Mouse (Mus musculus): ENCODE data around the gene Ptpn11.
A peak's percentile ranks its signal among the peaks of the same experiment; 100 is the strongest.

The Ptpn11 gene

GRCm38 (mm10) chr5:121172835-121173234 lies 18.4 kb downstream of the Ptpn11 start:
- DNase-seq: peak in 1 of 2 experiments; percentile 21

- no peak for DNase-seq
These were observed 21.6 kb downstream of the Ptpn11 start for GRCm38 (mm10) chr5:121169588-121169987.

GRCm38 (mm10) chr5:121166884-121167283 lies 24.3 kb downstream of the Ptpn11 start:
- no peak for DNase-seq

- DNase-seq: no peak
These were observed 28.3 kb downstream of the Ptpn11 start for GRCm38 (mm10) chr5:121162923-121163322.

DNA sequence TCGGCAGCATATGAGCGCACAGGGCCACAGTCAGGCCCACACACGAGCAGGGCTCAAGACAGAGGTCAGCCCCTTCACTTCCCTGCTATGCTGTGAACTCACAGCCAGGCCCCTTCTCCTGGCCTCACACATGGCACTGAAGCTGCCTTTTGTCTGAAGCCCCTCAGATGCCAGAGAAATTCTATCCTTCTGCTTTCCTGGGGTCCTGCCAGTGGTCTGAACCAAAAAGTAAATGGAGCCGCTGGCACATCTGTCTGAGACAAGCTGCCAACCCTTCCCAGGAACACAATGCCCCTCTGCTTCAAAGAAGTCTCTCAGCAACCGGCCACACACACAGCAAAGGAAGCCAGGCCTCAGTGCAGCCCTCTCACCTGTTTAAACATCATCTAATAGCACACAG lies 28.9 kb downstream of the Ptpn11 start:
- DNase-seq: no peak

- no peak for DNase-seq
These were observed 32.2 kb downstream of the Ptpn11 start for GRCm38 (mm10) chr5:121158966-121159365.

DNA sequence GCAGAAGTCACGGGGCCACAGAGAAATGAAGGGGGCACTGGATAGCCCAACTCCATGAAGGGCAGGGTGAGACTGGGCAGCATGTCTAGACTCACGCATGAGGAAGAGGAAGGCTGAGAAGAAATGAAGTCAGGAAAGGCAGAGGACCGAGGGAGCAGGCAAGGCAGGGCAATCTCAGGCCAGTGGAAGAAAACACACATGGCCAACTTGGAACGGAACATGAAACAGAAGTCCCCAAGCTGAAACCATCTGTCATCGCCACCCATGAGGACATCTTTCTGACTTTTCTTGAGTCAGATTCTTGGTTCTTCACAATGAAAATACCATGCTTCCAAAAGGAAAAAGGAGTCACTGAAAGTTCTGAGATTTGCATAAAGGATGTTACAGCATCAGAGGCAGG lies 33.7 kb downstream of the Ptpn11 start:
- no peak for DNase-seq

DNA sequence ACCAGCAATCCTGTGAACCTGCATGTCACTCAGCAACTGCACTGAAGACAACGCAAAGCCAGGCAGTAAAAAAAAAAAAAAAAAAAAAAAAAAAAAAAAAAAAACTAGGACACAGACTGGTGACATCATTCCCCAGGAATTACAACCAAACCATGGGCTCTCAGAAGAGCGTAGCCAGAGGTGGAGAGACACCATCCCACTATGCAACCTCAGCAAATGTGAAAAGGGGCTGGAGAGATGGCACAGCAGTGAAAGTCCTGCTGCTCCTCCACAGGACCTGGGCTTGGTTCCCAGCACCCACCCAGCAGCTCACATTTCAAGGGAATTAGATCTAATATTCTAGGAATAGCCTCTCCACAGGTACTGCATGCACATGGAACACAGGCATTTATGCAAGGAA lies 34.2 kb downstream of the Ptpn11 start:
- no peak for DNase-seq

GRCm38 (mm10) chr5:121156121-121156520 lies 35.1 kb downstream of the Ptpn11 start:
- DNase-seq: no peak

GRCm38 (mm10) chr5:121150684-121151083 lies 40.5 kb downstream of the Ptpn11 start:
- DNase-seq: no peak

DNA sequence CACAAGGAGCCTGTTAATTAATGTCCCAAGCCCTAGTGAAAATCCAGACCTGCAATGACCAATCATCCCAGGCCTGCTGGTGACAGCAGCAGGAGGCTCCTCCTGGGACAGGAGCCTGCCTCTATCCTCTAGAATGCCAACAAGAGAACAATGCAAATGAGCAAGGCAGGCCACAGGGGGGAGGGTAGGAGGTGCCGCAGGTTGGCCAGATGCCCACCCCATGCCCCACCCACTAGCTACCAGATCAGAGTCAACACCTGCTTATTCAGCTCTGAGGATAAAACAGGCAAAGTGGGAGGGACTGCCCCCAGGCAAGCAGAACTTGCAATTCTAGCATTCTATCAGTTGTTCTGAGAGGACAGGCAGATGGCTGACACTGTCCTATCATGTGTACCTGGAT lies 42.0 kb downstream of the Ptpn11 start:
- no peak for DNase-seq

DNA sequence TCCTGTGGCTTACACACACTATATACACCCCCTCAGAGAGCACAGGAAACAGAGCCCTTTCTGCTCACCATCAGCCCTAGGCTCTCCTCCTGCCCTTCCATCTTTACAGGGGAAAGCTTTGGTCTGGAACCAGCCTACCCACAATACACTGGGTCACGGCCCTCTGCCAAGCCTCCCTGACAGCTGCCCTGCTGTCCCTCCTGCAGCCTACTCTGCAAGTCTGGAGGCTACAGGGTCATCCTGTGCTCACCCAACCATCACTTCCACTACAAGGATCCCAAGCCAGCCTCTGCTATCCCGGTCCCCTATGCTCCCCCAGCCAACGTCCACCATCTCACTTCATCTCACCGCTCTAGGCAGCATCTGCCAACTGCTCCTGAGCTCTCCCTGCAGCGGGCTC lies 44.9 kb downstream of the Ptpn11 start:
- no peak for DNase-seq

DNA sequence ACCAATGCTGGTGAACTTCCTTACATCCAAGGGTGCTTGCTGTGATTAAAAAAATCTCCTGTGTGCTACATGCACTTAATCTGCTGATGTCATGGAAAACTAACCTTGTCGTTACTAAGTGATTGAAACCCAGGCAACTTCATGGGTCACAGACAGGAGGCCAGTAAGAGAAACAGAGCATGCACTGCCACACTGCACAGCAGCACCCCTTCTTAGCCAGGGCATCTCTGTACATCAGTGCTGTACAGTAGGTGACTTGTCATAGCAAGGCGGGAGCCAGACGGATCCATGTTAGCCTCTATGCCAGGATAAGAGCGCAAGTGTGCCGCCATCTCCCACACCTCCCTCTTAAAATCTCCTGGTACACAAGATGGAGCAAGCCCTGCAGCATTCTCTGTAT lies 45.6 kb downstream of the Ptpn11 start:
- DNase-seq: no peak

DNA sequence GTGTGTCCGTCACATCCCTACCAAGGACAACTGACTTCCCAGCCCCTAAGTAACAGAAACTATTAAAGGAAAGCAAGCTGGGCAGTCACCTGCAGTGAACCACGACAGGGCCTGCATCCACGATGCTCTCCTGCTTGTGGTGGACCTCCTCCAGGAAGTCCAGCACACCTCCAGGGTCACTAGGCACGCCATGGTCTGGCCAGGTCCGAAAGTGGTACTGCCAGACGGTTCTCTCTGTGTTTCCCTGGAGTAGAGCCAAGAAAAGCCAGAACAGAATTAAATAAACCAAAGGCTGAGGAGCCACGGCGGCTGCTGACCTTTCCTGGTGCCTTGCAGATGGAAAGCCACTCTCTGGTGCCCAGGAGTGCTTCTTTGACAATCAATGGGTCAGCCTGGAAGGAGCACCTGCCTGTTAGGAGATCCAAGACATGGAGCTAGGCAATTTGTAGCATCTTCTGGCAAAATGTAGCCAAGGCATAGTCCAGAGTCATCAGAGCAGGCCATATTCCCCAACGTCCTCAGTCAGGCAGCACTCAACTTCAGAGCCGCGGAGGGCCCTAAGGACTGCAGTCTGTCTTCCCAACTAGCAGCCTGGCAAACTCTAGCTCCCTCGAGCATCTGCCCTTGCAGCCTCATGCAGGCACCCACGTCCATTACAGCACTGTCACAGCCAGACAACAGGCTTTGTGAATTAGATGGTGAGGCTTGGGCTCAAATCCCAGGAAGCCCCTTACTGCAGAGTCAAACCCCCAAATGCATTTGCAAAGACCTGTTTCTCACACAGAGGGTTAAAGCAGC lies 46.6 kb downstream of the Ptpn11 start:
- DNase-seq: no peak

DNA sequence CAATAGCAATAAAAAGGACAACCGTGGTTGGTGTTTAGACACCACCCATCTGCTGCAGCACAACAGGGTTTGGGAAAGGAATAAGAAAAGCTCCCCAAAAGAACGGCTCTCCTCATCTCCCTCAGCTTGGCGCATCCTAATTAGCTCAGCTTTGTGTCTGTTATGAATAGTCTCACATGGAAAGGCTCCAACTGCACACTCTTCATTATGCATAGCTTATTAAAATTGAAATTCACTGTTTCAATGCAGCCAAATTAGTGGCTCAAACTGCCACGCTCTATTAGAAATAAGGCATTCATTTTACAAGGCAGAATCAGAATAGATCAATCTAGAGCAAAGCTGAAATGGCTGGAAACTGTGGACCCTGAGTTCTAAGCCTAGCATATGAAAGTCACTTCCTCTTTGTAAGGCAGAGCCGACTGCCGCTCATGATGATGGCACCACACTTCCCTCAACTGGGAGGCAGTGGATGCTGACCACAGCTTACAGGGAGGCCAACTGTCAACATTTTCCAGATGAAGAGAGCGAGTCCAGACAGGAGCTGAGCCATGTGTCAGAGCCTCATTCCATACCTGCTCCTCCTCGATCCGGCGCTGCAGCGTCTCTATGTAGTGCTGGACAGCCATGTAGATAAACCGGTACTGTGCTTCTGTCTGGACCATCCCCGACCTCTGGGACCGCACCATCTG lies 48.6 kb downstream of the Ptpn11 start:
- DNase-seq: no peak

GRCm38 (mm10) chr5:121140276-121140675 lies 50.9 kb downstream of the Ptpn11 start:
- DNase-seq: no peak

DNA sequence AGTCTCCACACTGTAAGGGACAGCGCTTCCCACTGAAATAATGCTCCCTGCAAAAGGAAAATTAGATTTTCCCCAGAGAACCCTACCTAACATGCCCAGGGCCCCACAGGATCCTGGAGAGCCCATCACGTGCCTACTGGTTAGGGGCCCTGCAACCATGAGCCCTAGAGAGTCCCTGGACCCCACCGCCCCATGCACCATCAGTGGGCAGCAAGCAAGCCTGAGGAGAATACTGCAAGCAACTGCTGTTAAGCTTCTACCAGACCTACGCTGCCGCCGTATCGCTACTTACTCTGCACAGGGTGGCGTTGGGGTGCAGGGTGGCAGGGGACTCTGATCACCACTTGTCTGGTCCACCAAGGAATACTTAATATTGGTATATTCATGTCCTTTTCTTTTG lies 54.1 kb downstream of the Ptpn11 start:
- no peak for DNase-seq

DNA sequence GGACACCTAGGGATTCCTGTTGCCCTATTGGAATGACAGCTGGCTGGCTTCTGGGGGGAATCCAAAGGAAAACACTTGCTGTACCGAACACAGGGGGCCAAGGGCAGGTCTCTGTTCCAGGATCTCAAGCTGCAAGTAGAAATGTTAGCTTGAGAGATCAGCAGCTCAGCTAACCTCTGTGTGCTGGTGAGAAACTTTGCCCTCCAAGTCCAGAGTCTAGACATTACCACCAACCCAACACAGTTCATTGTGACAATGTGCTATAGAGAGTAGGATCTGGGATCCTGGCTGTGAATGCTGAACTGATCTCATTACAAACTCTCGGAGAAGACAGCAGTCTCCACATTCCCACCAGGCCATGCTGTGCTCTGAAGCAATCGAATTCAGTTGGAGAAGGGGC lies 59.4 kb downstream of the Ptpn11 start:
- no peak for DNase-seq

DNA sequence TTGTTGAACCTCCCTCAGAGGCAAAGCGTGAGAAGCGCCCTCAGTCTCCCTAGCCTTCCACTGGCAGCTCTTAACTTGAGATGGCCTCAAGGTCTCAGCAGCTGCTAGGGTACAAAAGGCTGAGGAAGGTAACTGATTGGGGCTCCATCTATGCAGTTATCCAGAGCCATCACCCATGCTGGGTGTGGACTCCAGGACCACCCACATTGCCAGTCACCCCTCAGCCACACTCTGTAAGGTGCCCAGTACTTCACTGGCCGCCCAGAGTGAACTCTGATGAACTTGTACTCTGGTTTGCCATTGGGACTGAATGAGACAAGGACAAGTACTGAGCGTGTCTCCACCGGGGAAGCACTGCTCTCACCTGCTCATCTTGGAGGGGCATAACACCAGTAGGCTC lies 61.9 kb downstream of the Ptpn11 start:
- no peak for DNase-seq

- no peak for DNase-seq
These were observed 65.1 kb downstream of the Ptpn11 start for GRCm38 (mm10) chr5:121126051-121126450.

DNA sequence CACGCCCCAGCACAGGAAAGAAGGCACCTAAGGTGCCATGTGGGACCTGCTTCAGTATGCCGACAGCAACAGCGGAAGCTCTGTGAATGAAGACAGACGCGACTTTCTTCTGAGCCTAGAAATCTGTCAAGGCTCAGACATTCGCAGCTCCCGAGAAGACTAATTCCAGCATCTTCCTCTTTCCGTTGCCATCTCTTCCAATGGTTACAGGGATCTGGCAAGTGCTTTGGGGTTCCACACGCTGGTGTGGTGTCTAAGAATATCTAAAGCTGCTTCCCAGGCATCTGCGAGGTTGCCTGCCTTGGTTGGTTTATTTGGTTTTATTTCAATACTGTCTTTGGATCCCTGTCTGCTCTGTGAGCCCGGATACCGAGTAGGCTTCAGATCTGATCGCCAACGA lies 65.6 kb downstream of the Ptpn11 start:
- no peak for DNase-seq

- DNase-seq: no peak
These were observed 66.7 kb downstream of the Ptpn11 start for GRCm38 (mm10) chr5:121124208-121125185.

DNA sequence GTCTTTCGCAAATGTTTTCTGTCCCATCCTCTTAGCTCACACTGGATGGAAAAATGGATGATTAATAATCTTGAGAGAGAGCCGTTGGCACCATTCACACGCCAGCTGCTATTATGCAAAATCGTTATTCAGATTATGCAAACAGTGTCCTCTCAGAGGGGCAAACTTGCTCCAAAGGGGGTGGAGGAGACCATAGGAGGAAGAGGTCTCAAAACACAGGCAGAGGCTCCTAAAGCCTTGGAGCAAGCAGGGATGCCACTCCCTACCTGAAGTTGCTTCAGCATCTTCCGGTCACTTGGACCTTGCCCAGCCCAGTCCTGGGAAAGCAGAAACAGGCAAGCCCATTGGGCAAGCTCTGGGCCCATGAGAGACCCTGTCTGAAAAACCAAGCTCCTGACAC lies 67.8 kb downstream of the Ptpn11 start:
- DNase-seq: no peak

Data from spleen, adult 18-20 months (tissue).